Mouse (Mus musculus) neural tube, embryonic 15.5 days (tissue): ENCODE measurements at regions not wholly inside any gene's neighbourhood (a gene's known extent, or its start where the extent isn't known, plus 50 kb on each side); places are given as distances from the start of the nearest gene placed in this dataset.

Source experiments
- ATAC-seq: fragments of 200-750 bp; cut with Nextera tagmentation; 2 replicates; pipeline ENCODE4 v1.8.0; 2017; ENCODE audit warnings: mild to moderate bottlenecking, moderate TSS enrichment, moderate library complexity; ENCODE audit not compliant: low FRiP score
- H3K27ac ChIP-seq: fragments of 300-500 bp; sonication (generic); replicated peaks from 2 replicates; pipeline ENCODE4 v1.5.1; 2015; ENCODE audit warnings: mild to moderate bottlenecking, inconsistent platforms
- H3K27me3 ChIP-seq: fragments of 300-500 bp; sonication (generic); replicated peaks from 2 replicates; pipeline ENCODE4 v1.6.1; 2015; ENCODE audit warnings: inconsistent platforms
- H3K36me3 ChIP-seq: fragments of 300-500 bp; sonication (generic); 2 replicates; pipeline ENCODE4 v1.6.1; 2015; ENCODE audit warnings: inconsistent platforms
- H3K4me1 ChIP-seq: fragments of 300-500 bp; sonication (generic); 2 replicates; pipeline ENCODE4 v1.6.1; 2015; ENCODE audit warnings: inconsistent platforms
- H3K4me2 ChIP-seq: fragments of 300-500 bp; sonication (generic); 2 replicates; pipeline ENCODE4 v1.6.1; 2015; ENCODE audit warnings: inconsistent platforms, mild to moderate bottlenecking, moderate library complexity
- H3K4me3 ChIP-seq: fragments of 300-500 bp; sonication (generic); replicated peaks from 2 replicates; pipeline ENCODE4 v1.5.1; 2015; ENCODE audit warnings: mild to moderate bottlenecking, inconsistent platforms
- H3K9ac ChIP-seq: fragments of 300-500 bp; sonication (generic); replicated peaks from 2 replicates; pipeline ENCODE4 v1.6.1; 2015; ENCODE audit warnings: mild to moderate bottlenecking, inconsistent platforms
- H3K9me3 ChIP-seq: fragments of 300-500 bp; sonication (generic); replicated peaks from 2 replicates; pipeline ENCODE4 v1.6.1; 2016; ENCODE audit warnings: inconsistent platforms
- WGBS: fragments of 180-500 bp; shearing (Covaris S2); methylation state at CpG from one replicate; pipeline ENCODE4 v1.1.7; 2015; ENCODE audit warnings: mixed read lengths; 5-methylcytosine and 5-hydroxymethylcytosine counted together

GRCm38 (mm10) chr6:147849988-147850387 is 197.1 kb upstream of the Far2 start:
- Histone ChIP-seq H3K9ac (no peak overlapping the region), H3K36me3 (no peaks in the 10 kb centered on the region), H3K4me3 (no peak overlapping the region), H3K27me3 (no peaks in the 10 kb centered on the region), H3K4me2 (no peak overlapping the region), H3K4me1 (no peaks in the 10 kb centered on the region), H3K27ac (no peak overlapping the region), H3K9me3 (no peaks in the 10 kb centered on the region)
- ATAC-seq: no peak
- WGBS: 94% methylated on average over 2 of the region's 2 CpGs

- Histone ChIP-seq H3K27ac (no peak overlapping the region), H3K9me3 (no peaks in the 10 kb centered on the region), H3K4me1 (no peaks in the 10 kb centered on the region), H3K4me3 (no peak overlapping the region), H3K27me3 (no peaks in the 10 kb centered on the region), H3K36me3 (no peaks in the 10 kb centered on the region), H3K4me2 (no peak overlapping the region), H3K9ac (no peak overlapping the region)
- no peak for ATAC-seq
- WGBS: 61% methylated on average over 2 of the region's 2 CpGs
These were observed 185.9 kb upstream of the Far2 start for GRCm38 (mm10) chr6:147861116-147861515.

GRCm38 (mm10) chr6:147871033-147871432 is 176.0 kb upstream of the Far2 start:
- Histone ChIP-seq H3K4me1 (no peaks in the 10 kb centered on the region), H3K4me3 (no peak overlapping the region), H3K9ac (no peak overlapping the region), H3K27ac (no peak overlapping the region), H3K4me2 (no peak overlapping the region), H3K36me3 (no peaks in the 10 kb centered on the region), H3K27me3 (no peaks in the 10 kb centered on the region), H3K9me3 (no peaks in the 10 kb centered on the region)
- no peak for ATAC-seq
- 86% methylated on average over 3 of the region's 3 CpGs for WGBS

- no peak for ATAC-seq
- no peak overlapping the region for H3K4me3 ChIP-seq
These were observed 173.9 kb upstream of the Far2 start for GRCm38 (mm10) chr6:147873173-147873572.

GRCm38 (mm10) chr6:147878485-147878884 is 168.6 kb upstream of the Far2 start:
- WGBS: 90% methylated on average over 3 of the region's 3 CpGs
- Histone ChIP-seq H3K36me3 (no peaks in the 10 kb centered on the region), H3K4me3 (no peak overlapping the region)

More at GRCm38 (mm10) chr6:147873173-147873572, 173.9 kb upstream of the Far2 start:
- Histone ChIP-seq H3K4me1 (no peaks in the 10 kb centered on the region), H3K9ac (no peak overlapping the region), H3K27ac (no peak overlapping the region), H3K36me3 (no peaks in the 10 kb centered on the region), H3K9me3 (no peaks in the 10 kb centered on the region), H3K27me3 (no peaks in the 10 kb centered on the region), H3K4me2 (no peak overlapping the region)
- 75% methylated on average over 3 of the region's 3 CpGs for WGBS

GRCm38 (mm10) chr6:147885902-147886301 is 161.2 kb upstream of the Far2 start:
- no peak overlapping the region for H3K9ac ChIP-seq
- no peak for ATAC-seq
- no peaks in the 10 kb centered on the region for H3K4me1 ChIP-seq
- H3K9me3 ChIP-seq: no peaks in the 10 kb centered on the region
- no peaks in the 10 kb centered on the region for H3K36me3 ChIP-seq
- 90% methylated on average over 4 of the region's 4 CpGs for WGBS
- no peak overlapping the region for H3K4me3 ChIP-seq
- no peak overlapping the region for H3K27ac ChIP-seq
- no peak overlapping the region for H3K4me2 ChIP-seq
- no peaks in the 10 kb centered on the region for H3K27me3 ChIP-seq

More at GRCm38 (mm10) chr6:147878485-147878884, 168.6 kb upstream of the Far2 start:
- Histone ChIP-seq H3K9me3 (no peaks in the 10 kb centered on the region), H3K4me2 (no peak overlapping the region), H3K27ac (no peak overlapping the region), H3K4me1 (no peaks in the 10 kb centered on the region), H3K27me3 (no peaks in the 10 kb centered on the region), H3K9ac (no peak overlapping the region)
- no peak for ATAC-seq

- no peak overlapping the region for H3K27ac ChIP-seq
- no peak overlapping the region for H3K4me2 ChIP-seq
- no peak overlapping the region for H3K9ac ChIP-seq
- ATAC-seq: no peak
- H3K4me3 ChIP-seq: no peak overlapping the region
- H3K27me3 ChIP-seq: no peaks in the 10 kb centered on the region
- H3K4me1 ChIP-seq: peaks cover 6% of the 10 kb centered on the region; the same call in 1 of the 2 replicates
- H3K36me3 ChIP-seq: no peaks in the 10 kb centered on the region
- no peaks in the 10 kb centered on the region for H3K9me3 ChIP-seq
- 57% methylated on average over 1 of the region's 1 CpGs for WGBS
These were observed 127.4 kb upstream of the Far2 start for GRCm38 (mm10) chr6:147919697-147920096.

GRCm38 (mm10) chr6:147921091-147921490 is 126.0 kb upstream of the Far2 start:
- no peak for ATAC-seq
- Histone ChIP-seq H3K27me3 (no peaks in the 10 kb centered on the region), H3K9ac (no peak overlapping the region), H3K9me3 (no peaks in the 10 kb centered on the region), H3K27ac (no peak overlapping the region), H3K4me3 (no peak overlapping the region), H3K4me2 (no peak overlapping the region), H3K4me1 (peaks cover 6% of the 10 kb centered on the region; the same call in 1 of the 2 replicates), H3K36me3 (no peaks in the 10 kb centered on the region)
- 77% methylated on average over 5 of the region's 5 CpGs for WGBS

GRCm38 (mm10) chr6:147922506-147922905 is 124.6 kb upstream of the Far2 start:
- H3K27ac ChIP-seq: no peak overlapping the region

GRCm38 (mm10) chr6:147923246-147923645 is 123.8 kb upstream of the Far2 start:
- H3K4me1 ChIP-seq: peaks cover 6% of the 10 kb centered on the region; the same call in 1 of the 2 replicates
- 85% methylated on average over 8 of the region's 8 CpGs for WGBS
- ATAC-seq: no peak

More at GRCm38 (mm10) chr6:147922506-147922905, 124.6 kb upstream of the Far2 start:
- Histone ChIP-seq H3K9me3 (no peaks in the 10 kb centered on the region), H3K4me1 (peaks cover 6% of the 10 kb centered on the region; the same call in 1 of the 2 replicates), H3K9ac (no peak overlapping the region), H3K4me2 (no peak overlapping the region), H3K36me3 (no peaks in the 10 kb centered on the region), H3K27me3 (no peaks in the 10 kb centered on the region), H3K4me3 (no peak overlapping the region)
- no peak for ATAC-seq
- 83% methylated on average over 5 of the region's 5 CpGs for WGBS

GRCm38 (mm10) chr6:147928951-147929350 is 118.1 kb upstream of the Far2 start:
- ATAC-seq: no peak
- no peaks in the 10 kb centered on the region for H3K4me1 ChIP-seq
- no peak overlapping the region for H3K27ac ChIP-seq
- no peak overlapping the region for H3K4me2 ChIP-seq
- H3K27me3 ChIP-seq: no peaks in the 10 kb centered on the region
- H3K9me3 ChIP-seq: no peaks in the 10 kb centered on the region
- no peaks in the 10 kb centered on the region for H3K36me3 ChIP-seq
- no peak overlapping the region for H3K9ac ChIP-seq
- H3K4me3 ChIP-seq: no peak overlapping the region

More at GRCm38 (mm10) chr6:147923246-147923645, 123.8 kb upstream of the Far2 start:
- Histone ChIP-seq H3K27ac (no peak overlapping the region), H3K36me3 (no peaks in the 10 kb centered on the region), H3K9ac (no peak overlapping the region), H3K4me2 (no peak overlapping the region), H3K27me3 (no peaks in the 10 kb centered on the region), H3K4me3 (no peak overlapping the region), H3K9me3 (no peaks in the 10 kb centered on the region)

- H3K36me3 ChIP-seq: no peaks in the 10 kb centered on the region
- 67% methylated on average over 3 of the region's 3 CpGs for WGBS
- no peaks in the 10 kb centered on the region for H3K4me1 ChIP-seq
- H3K27ac ChIP-seq: no peak overlapping the region
- ATAC-seq: no peak
- no peak overlapping the region for H3K4me2 ChIP-seq
- H3K9me3 ChIP-seq: no peaks in the 10 kb centered on the region
- H3K27me3 ChIP-seq: no peaks in the 10 kb centered on the region
- no peak overlapping the region for H3K4me3 ChIP-seq
- no peak overlapping the region for H3K9ac ChIP-seq
These were observed 103.0 kb upstream of the Far2 start for GRCm38 (mm10) chr6:147944020-147944419.
